Mouse (Mus musculus): ENCODE data around the gene Edc4. TPM values are rescaled to one million over a fixed set of nuclear protein-coding genes. Genes with fewer than 3 reads are reported as not detected.

Gene Edc4
- total and polyA plus RNA-seq, 3 experiments, result 46.1 to 72.1 TPM; not detected in 1

DNA sequence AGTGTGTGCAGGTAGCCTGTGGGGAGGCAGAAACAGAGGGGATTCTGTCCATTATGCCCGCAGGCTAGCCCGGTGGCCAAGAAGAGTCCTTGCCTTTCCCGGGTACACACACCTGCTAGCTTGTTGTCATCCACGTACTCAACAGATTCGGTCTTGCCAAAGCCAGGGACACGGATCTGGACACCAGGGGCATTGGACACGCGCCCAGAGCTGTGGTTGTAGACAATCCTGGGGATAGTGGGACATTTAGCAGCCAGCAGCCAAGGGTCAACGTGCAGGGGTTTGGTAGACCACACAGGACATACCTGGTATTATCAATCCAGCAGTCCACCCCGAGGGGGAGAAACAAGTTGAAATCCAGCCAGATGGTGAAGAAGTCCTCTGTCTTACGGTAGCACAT, 61.3 kb downstream of the Edc4 start:
- H3K27me3 ChIP-seq (ENCODE audit: control insufficient read depth in 1 of 2, insufficient read depth in 2 of 2, low read length in 2 of 2), result no peaks in the 10 kb centered on the region
- no peak overlapping the region for H3K27ac ChIP-seq (ENCODE audit: control insufficient read depth, low read depth, low read length)
- peaks cover 6% of the 10 kb centered on the region; the same call in 1 of the 2 replicates for H3K79me2 ChIP-seq (ENCODE audit: control insufficient read depth, insufficient read depth, low read length, poor library complexity)
- no peak for DNase-seq (ENCODE audit: low read depth, low spot score)
- H3K36me3 ChIP-seq (ENCODE audit: control insufficient read depth in 1 of 2, insufficient read depth in 2 of 2, low read length in 2 of 2), result peaks cover 0 to 6% of the 10 kb centered on the region in 2 experiments; a peak in 2 of 4 replicates
- TF ChIP-seq GABPA (IDR thresholded peaks at IDR 0.05; ENCODE audit: low read depth, low read length), result no peak
- no peak for TF ChIP-seq HCFC1 (IDR thresholded peaks at IDR 0.05; ENCODE audit: low read depth, low read length)
- no peak for TF ChIP-seq MAX (IDR thresholded peaks at IDR 0.05; ENCODE audit: low read length)
- no peak for TF ChIP-seq MEF2A (IDR thresholded peaks at IDR 0.05; ENCODE audit: extremely low read depth, insufficient replicate concordance, low read depth, low read length, poor library complexity, severe bottlenecking)
- no peak for TF ChIP-seq EP300 (IDR thresholded peaks at IDR 0.05; ENCODE audit: low read depth in 1 of 2, low read length in 2 of 2)
- no peak for TF ChIP-seq USF2 (IDR thresholded peaks at IDR 0.05; ENCODE audit: borderline replicate concordance in 1 of 2, insufficient read depth in 1 of 2, low read depth in 1 of 2, low read length in 2 of 2)
- TF ChIP-seq NELFE (IDR thresholded peaks at IDR 0.05; ENCODE audit: low read depth, low read length), result no peak
- no peak for TF ChIP-seq MXI1 (IDR thresholded peaks at IDR 0.05; ENCODE audit: low read depth, low read length)
- H3K9me3 ChIP-seq (replicated peaks; ENCODE audit: insufficient read depth, low read length), result no peaks in the 10 kb centered on the region
- no peaks in the 10 kb centered on the region for H3K4me1 ChIP-seq (ENCODE audit: control insufficient read depth in 1 of 2, insufficient read depth in 2 of 2, low read length in 2 of 2)
- H3K9ac ChIP-seq (ENCODE audit: control insufficient read depth, low read depth, low read length, poor library complexity, severe bottlenecking), result no peak overlapping the region
- H3K4me3 ChIP-seq (ENCODE audit: control insufficient read depth in 1 of 2, insufficient read depth in 1 of 2, low read depth in 2 of 2, low read length in 2 of 2), result no peak overlapping the region

DNA sequence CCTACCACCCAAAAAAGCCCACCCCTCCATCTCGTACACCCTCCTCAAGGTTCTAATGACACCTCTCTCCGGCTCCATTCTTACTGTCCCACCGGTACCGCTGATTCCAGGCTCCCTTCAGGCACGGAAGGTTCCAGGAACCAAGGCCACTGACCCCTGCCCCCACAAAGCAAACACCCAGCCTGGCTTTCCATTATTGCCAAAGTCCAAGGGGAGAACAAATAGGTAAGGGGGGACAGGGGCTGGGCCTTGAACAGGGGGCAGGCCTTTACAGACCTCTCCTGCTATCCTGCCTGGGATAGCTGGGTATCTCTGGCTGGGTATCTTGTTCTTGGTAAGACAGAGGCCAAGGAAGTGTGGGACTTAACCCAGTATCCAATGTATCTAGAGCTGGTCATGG, 61.9 kb downstream of the Edc4 start:
- H3K36me3 ChIP-seq (ENCODE audit: control insufficient read depth in 1 of 2, insufficient read depth in 2 of 2, low read length in 2 of 2), result peaks cover 0 to 6% of the 10 kb centered on the region in 2 experiments; a peak in 2 of 4 replicates
- TF ChIP-seq POLR2AphosphoS5 (IDR thresholded peaks at IDR 0.05; ENCODE audit: borderline replicate concordance, low read depth, low read length), result no peak
- TF ChIP-seq BHLHE40 (IDR thresholded peaks at IDR 0.05; ENCODE audit: borderline replicate concordance, low read depth, low read length), result no peak
- TF ChIP-seq POLR2A (IDR thresholded peaks at IDR 0.05; ENCODE audit: control insufficient read depth in 1 of 2, insufficient read depth in 1 of 2, low read depth in 1 of 2, low read length in 2 of 2, poor library complexity in 1 of 2), result no peak
- TF ChIP-seq E2F4 (IDR thresholded peaks at IDR 0.05; ENCODE audit: borderline replicate concordance, low read depth, low read length), result no peak
- no peak for TF ChIP-seq ZKSCAN1 (IDR thresholded peaks at IDR 0.05; ENCODE audit: low read depth, low read length)
- TF ChIP-seq MAFK (IDR thresholded peaks at IDR 0.05; ENCODE audit: borderline replicate concordance, low read depth, low read length), result no peak
- TF ChIP-seq SIN3A (IDR thresholded peaks at IDR 0.05; ENCODE audit: low read length), result no peak
- no peak for TF ChIP-seq EP300 (IDR thresholded peaks at IDR 0.05; ENCODE audit: low read depth in 1 of 2, low read length in 2 of 2)
- TF ChIP-seq RCOR1 (IDR thresholded peaks at IDR 0.05; ENCODE audit: low read depth, low read length), result no peak
- no peaks in the 10 kb centered on the region for H3K9me3 ChIP-seq (replicated peaks; ENCODE audit: insufficient read depth, low read length)
- H3K9ac ChIP-seq (ENCODE audit: control insufficient read depth, low read depth, low read length, poor library complexity, severe bottlenecking), result no peak overlapping the region
- H3K27me3 ChIP-seq (ENCODE audit: control insufficient read depth in 1 of 2, insufficient read depth in 2 of 2, low read length in 2 of 2), result no peaks in the 10 kb centered on the region
- H3K4me3 ChIP-seq (ENCODE audit: control insufficient read depth in 1 of 2, insufficient read depth in 1 of 2, low read depth in 2 of 2, low read length in 2 of 2), result no peak overlapping the region
- no peaks in the 10 kb centered on the region for H3K4me1 ChIP-seq (ENCODE audit: control insufficient read depth in 1 of 2, insufficient read depth in 2 of 2, low read length in 2 of 2)
- no peak overlapping the region for H3K27ac ChIP-seq (ENCODE audit: control insufficient read depth, low read depth, low read length)
- no peak for DNase-seq (ENCODE audit: low read depth, low spot score)
- peaks cover 4% of the 10 kb centered on the region; the same call in 1 of the 2 replicates for H3K79me2 ChIP-seq (ENCODE audit: control insufficient read depth, insufficient read depth, low read length, poor library complexity)
